Mouse (Mus musculus) cerebellum, adult 8-10 months (tissue): ENCODE measurements around the gene Tmed9.
"Not testable (repeated sequence)": the region's sequence is repeated elsewhere in the genome, so short reads cannot be mapped to it uniquely, and the experiment has no call there.

Experiments
- DNase-seq: peaks from one replicate; pipeline ENCODE4 v3.0.0; 2022

Gene Tmed9

GRCm38 (mm10) chr13:55568524-55568923 is 5.0 kb upstream of the Tmed9 start:
- not testable (repeated sequence) for DNase-seq

GRCm38 (mm10) chr13:55569726-55570285 is 3.7 kb upstream of the Tmed9 start:
- peak; percentile 23 for DNase-seq

DNA sequence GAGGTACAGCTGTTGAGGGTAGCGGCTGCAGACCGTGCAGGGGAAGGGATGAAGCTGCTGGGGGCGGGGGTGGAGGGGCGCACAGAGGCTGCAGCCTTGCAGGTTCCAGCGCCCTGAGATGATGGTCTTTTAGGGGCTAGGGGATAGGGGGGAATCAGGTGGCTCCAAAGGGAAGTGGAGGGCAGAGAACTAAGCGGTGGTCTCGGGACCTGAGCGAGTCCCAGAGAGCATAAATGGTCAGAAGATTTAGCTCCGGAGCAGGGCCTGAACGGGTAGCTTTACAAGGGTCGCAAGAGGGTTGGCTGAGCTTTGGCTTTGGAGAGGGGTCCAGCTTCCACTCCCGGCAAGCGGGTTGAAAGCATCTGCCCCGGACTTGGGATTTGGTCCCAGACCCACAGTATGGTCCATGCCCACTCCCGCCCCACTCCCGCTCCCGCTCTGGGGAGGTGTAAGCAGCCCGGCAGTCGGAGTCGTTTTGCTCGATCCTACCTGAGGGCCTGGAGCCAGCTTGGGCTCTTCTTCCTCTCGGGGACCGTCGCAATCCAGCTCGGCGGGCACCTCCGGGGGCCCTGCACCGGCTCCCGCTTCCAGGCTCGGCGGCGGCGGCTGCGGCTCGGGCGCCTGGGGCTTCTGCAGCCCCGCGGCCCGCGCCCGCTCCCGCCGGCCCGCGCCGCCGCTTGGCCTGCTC is 3.1 kb upstream of the Tmed9 start:
- peak; percentile 47 for DNase-seq

- peak; percentile 94 for DNase-seq
Measured at GRCm38 (mm10) chr13:55571027-55571751, 2.3 kb upstream of the Tmed9 start, which contains the start of gene Fam193b. Fam193b (minus strand) TSS chr13:55571120.

GRCm38 (mm10) chr13:55571977-55572376 is 1.6 kb upstream of the Tmed9 start:
- no peak for DNase-seq

DNA sequence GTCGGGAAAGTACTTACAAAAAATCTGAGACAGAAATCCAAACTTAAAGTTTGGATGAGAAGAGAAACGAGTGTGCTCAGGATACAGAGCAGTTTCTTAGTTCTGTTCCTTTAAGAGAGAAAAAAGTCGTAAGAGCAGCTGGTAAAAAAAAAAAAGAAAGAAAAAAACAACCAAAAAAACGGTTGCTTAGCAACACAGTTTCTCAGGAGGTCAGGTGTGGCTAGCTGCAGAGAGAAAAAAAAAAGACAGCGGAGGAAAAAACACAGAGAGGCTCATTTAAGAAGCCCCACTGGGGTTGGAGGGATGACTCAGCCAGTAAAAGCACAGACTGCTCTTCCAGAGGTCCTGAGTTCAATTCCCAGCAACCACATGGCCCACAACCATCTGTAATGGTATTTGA is 789 bp downstream of the Tmed9 start:
- DNase-seq = no peak

DNA sequence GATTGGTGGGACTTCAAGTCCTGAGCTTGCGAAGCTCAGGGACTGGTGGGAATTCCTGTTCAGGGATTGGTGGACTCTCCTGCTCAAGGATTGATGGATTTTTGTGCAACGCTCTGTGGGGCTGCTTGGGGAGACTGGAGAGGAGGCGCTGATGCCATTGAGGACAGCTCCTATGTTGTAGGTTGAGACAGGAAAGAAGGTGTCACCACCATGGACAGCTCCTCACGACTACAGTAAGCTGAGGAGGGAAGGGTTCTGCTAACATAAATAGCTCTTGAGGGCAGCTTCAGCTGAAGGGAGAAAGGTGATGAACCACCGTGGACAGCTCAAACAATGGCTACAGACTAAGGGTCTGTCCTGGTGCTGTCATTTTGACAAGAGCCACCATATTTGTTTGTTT is 2.4 kb downstream of the Tmed9 start:
- no peak for DNase-seq

- DNase-seq = not testable (repeated sequence)
Measured at GRCm38 (mm10) chr13:55576872-55577271, 3.3 kb downstream of the Tmed9 start.

- no peak for DNase-seq
Measured at GRCm38 (mm10) chr13:55578086-55578485, 4.6 kb downstream of the Tmed9 start.

DNA sequence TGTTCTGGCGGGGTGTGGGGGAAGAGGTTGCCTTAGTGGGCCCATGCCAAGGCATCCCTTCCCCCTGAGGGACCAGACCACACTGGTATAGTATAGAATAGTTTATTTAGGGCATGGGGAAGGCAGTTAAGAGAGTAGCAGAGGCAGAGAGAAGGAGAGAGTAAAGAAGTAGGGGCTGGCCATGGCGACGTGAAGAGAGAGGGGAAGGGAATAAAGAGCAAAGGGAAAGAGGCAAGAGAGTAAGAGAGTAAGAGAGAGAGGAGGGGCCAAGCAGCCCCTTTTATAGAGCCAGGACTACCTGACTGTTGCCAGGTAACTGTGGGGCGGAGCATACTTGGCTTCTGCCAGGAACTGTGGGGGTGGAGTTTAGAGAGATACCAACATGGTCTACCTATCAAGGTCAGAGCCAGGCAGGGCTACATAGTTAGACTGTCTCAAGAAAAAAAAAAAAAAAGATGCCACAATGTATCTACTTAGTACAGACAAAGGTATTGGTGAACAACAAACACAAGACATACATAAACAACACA is 18.5 kb downstream of the Tmed9 start:
- no peak for DNase-seq

GRCm38 (mm10) chr13:55592512-55593253 is 19.2 kb downstream of the Tmed9 start:
- DNase-seq = peak; percentile 97

DNA sequence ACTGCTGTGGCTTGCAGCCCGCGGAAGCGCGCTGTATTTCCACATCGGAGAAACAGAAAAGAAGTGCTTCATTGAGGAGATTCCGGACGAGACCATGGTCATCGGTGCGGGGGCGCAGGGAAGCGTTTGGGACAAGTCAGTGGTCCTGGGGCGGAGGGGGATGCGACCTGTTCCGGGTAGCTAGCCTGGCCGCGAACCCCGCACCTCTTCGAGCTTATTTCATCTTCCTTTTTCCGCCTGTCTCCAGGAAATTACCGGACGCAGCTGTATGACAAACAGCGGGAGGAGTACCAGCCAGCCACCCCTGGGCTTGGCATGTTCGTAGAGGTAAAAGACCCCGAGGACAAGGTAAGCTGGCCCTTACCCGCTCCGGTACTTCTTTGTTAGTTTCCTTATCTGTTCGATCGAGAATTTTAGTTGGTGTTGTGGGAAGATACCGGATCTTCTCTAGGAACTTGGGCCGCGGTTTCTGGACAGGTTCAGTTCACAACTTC is 19.8 kb downstream of the Tmed9 start:
- no peak for DNase-seq

DNA sequence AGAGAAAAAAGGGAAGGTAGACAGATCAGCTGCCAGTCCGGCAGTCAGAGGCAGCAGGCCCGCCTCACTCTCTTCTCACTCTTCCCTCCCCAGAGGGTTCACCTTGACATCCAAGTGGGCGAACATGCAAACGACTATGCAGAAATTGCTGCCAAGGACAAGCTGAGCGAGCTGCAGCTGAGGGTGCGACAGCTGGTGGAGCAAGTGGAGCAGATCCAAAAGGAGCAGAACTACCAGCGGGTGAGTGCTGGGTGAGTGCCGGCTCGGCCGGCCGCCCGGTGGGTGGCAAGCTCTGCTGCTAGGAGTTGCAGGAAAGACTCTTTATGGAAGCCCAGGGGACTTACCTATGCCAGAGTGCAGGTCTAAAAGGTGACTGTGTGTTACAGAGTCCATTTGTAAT is 21.8 kb downstream of the Tmed9 start:
- DNase-seq = peak; percentile 48

DNA sequence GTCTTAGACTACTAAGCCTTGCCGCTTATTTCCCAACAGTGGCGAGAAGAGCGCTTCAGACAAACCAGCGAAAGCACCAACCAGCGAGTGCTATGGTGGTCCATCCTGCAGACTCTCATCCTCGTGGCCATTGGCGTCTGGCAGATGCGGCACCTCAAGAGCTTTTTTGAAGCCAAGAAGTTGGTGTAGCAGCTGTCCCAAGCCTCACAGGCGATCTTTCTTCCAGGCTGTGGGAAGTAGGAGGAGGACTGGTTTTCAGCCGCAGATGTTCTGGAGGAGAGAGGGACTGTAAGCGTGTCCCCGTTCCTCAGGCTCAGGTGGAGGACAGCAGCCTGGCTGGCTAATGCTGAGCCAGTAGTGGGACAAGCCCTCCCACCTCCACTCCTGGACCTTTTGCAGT is 23.3 kb downstream of the Tmed9 start:
- DNase-seq = no peak

- peak; percentile 82 for DNase-seq
Measured at GRCm38 (mm10) chr13:55599566-55600540, 26.3 kb downstream of the Tmed9 start, which contains the start of gene B4galt7. B4galt7 (plus strand) TSS chr13:55599896.

GRCm38 (mm10) chr13:55600657-55601056 is 27.1 kb downstream of the Tmed9 start:
- DNase-seq = no peak

GRCm38 (mm10) chr13:55601611-55602010 is 28.1 kb downstream of the Tmed9 start:
- DNase-seq = peak; percentile 83

- no peak for DNase-seq
Measured at GRCm38 (mm10) chr13:55604606-55605005, 31.1 kb downstream of the Tmed9 start.

- DNase-seq = no peak
Measured at GRCm38 (mm10) chr13:55606899-55607623, 33.5 kb downstream of the Tmed9 start.

- DNase-seq = no peak
Measured at GRCm38 (mm10) chr13:55607624-55608006, 34.1 kb downstream of the Tmed9 start.

- no peak for DNase-seq
Measured at GRCm38 (mm10) chr13:55611996-55612395, 38.5 kb downstream of the Tmed9 start.
